Mouse (Mus musculus) spleen, adult 2 months (tissue): ENCODE results near the gene Ctbp1. TPM values are rescaled to one million over a fixed set of nuclear protein-coding genes. Genes with fewer than 3 reads are reported as not detected.

Experiments
- DNase-seq, 2 experiments: peaks; one replicate each; pipeline versions ENCODE4 v3.0.0 to v3.0.0-alpha.2; 2012 to 2021; ENCODE audit warnings: low spot score in 2 of 2, low read depth in 1 of 2
- H3K27ac ChIP-seq: fragments of 200-500 bp; 2 replicates; pipeline ENCODE4 v1.5.1; 2012; ENCODE audit warnings: low read length, inconsistent platforms; ENCODE audit not compliant: insufficient read depth
- H3K27me3 ChIP-seq: fragments of 200-500 bp; 2 replicates; pipeline ENCODE4 v1.6.1; 2012; ENCODE audit warnings: mild to moderate bottlenecking, moderate library complexity, low read length, inconsistent platforms; ENCODE audit not compliant: control insufficient read depth, insufficient read depth
- H3K36me3 ChIP-seq: fragments of 200-500 bp; 2 replicates; pipeline ENCODE4 v1.6.1; 2012; ENCODE audit warnings: mild to moderate bottlenecking, low read length, inconsistent platforms; ENCODE audit not compliant: control insufficient read depth, insufficient read depth
- H3K4me1 ChIP-seq: fragments of 200-500 bp; 2 replicates; pipeline ENCODE4 v1.6.1; 2011; ENCODE audit warnings: inconsistent platforms; ENCODE audit not compliant: control insufficient read depth, insufficient read depth, insufficient read length
- H3K4me3 ChIP-seq: fragments of 200-500 bp; 2 replicates; pipeline ENCODE4 v1.5.1; 2011; ENCODE audit warnings: mild to moderate bottlenecking, inconsistent platforms; ENCODE audit not compliant: insufficient read depth, insufficient read length; ENCODE audit errors: extremely low read depth
- CTCF ChIP-seq: fragments of 200-500 bp; IDR thresholded peaks from 2 replicates; pipeline ENCODE4 v1.5.1; 2011; ENCODE audit warnings: mild to moderate bottlenecking, inconsistent platforms; ENCODE audit not compliant: insufficient read depth, insufficient read length, insufficient replicate concordance; ENCODE audit errors: extremely low read depth
- POLR2A ChIP-seq: fragments of 200-500 bp; IDR thresholded peaks from 2 replicates; pipeline ENCODE4 v1.6.1; 2011; ENCODE audit warnings: low read depth, low read length, inconsistent platforms
- WGBS: fragments of 180-500 bp; shearing (Covaris S2); methylation state at CpG from one replicate; pipeline ENCODE4 v1.1.7; 2018; 5-methylcytosine and 5-hydroxymethylcytosine counted together
- polyA plus RNA-seq: library from polyadenylated mRNA; depleted of rRNA; stranded (reverse); fragments of >200 nt; gene quantifications from 2 replicates; pipeline ENCODE4 v1.2.3, GENCODE M21; 2012

The Ctbp1 gene
- polyA plus RNA-seq, 1 experiment: 346 TPM

GRCm38 (mm10) chr5:33245701-33246100 lies 29.1 kb downstream of the Ctbp1 start:
- WGBS: 89% methylated on average over 3 of the region's 3 CpGs
- Histone ChIP-seq H3K4me3 (no peak overlapping the region), H3K27ac (no peak overlapping the region), H3K4me1 (no peaks in the 10 kb centered on the region), H3K36me3 (peaks cover 33% of the 10 kb centered on the region), H3K27me3 (no peaks in the 10 kb centered on the region)
- DNase-seq: no peak
- no peak for TF ChIP-seq POLR2A
- no peak for TF ChIP-seq CTCF

- WGBS: 49% methylated on average over 5 of the region's 5 CpGs
- no peak for DNase-seq
- Histone ChIP-seq H3K4me3 (no peak overlapping the region), H3K27ac (no peak overlapping the region), H3K4me1 (no peaks in the 10 kb centered on the region), H3K36me3 (peaks cover 20% of the 10 kb centered on the region), H3K27me3 (no peaks in the 10 kb centered on the region)
- no peak for TF ChIP-seq CTCF
- TF ChIP-seq POLR2A: no peak
Observed at GRCm38 (mm10) chr5:33244377-33244920, 30.3 kb downstream of the Ctbp1 start.

GRCm38 (mm10) chr5:33239934-33240333 lies 34.9 kb downstream of the Ctbp1 start:
- DNase-seq: no peak
- TF ChIP-seq POLR2A: no peak
- no peak for TF ChIP-seq CTCF
- Histone ChIP-seq H3K27me3 (no peaks in the 10 kb centered on the region), H3K36me3 (no peaks in the 10 kb centered on the region), H3K4me1 (no peaks in the 10 kb centered on the region), H3K4me3 (no peak overlapping the region), H3K27ac (no peak overlapping the region)
- WGBS: 82% methylated on average over 3 of the region's 3 CpGs

GRCm38 (mm10) chr5:33239111-33239714 lies 35.6 kb downstream of the Ctbp1 start:
- Histone ChIP-seq H3K27ac (no peak overlapping the region), H3K4me3 (no peak overlapping the region), H3K27me3 (no peaks in the 10 kb centered on the region), H3K4me1 (no peaks in the 10 kb centered on the region), H3K36me3 (no peaks in the 10 kb centered on the region)
- WGBS: 88% methylated on average over 3 of the region's 3 CpGs
- no peak for DNase-seq
- TF ChIP-seq POLR2A (no peak), CTCF (no peak)

GRCm38 (mm10) chr5:33238256-33238645 lies 36.5 kb downstream of the Ctbp1 start:
- no peak for TF ChIP-seq CTCF
- no peak for TF ChIP-seq POLR2A
- Histone ChIP-seq H3K4me3 (no peak overlapping the region), H3K4me1 (no peaks in the 10 kb centered on the region), H3K27me3 (no peaks in the 10 kb centered on the region), H3K36me3 (no peaks in the 10 kb centered on the region), H3K27ac (no peak overlapping the region)
- no peak for DNase-seq
- WGBS: 45% methylated on average over 3 of the region's 3 CpGs

- H3K27me3 ChIP-seq: no peaks in the 10 kb centered on the region
- 92% methylated on average over 11 of the region's 11 CpGs for WGBS
- no peak overlapping the region for H3K27ac ChIP-seq
- H3K36me3 ChIP-seq: no peaks in the 10 kb centered on the region
- H3K4me1 ChIP-seq: no peaks in the 10 kb centered on the region
- TF ChIP-seq CTCF: no peak
- TF ChIP-seq POLR2A: no peak
- H3K4me3 ChIP-seq: no peak overlapping the region
- DNase-seq: no peak
Observed at GRCm38 (mm10) chr5:33237600-33238255, 37.1 kb downstream of the Ctbp1 start.
